25 mouse cellular contexts compared by ENCODE assay signal in genomic region chr1:78313961-78314360, GRCm38 (mm10). TPM values are rescaled to one million over a fixed set of nuclear protein-coding genes. Genes with fewer than 3 reads are reported as not detected.
DNase-seq lines count a peak whose midpoint lies in the region; ATAC-seq and TF ChIP-seq lines count a peak whose summit lies in the region.
"Had no signal": no experiment of that assay in that cellular context is flagged by ENCODE, and none has a peak within 500 bp of the region (broad histone marks: within the 10 kb centered on the region; RNA-seq: fewer than 3 reads in every experiment).

No protein-coding gene starts in this region.

- intact Hi-C loops in heart, postnatal 25 days (cut with DNase I): no loop called here

- no peak for ATAC-seq in midbrain, embryonic 11.5 days (ENCODE audit: low FRiP score)
- ATAC-seq in midbrain, embryonic 15.5 days (replicated peaks): no peak
- ATAC-seq: activated CD4-positive, CD25-positive, alpha-beta regulatory T cell, adult 4 months; forebrain, embryonic 13.5 days; forebrain, embryonic 16.5 days; hindbrain, postnatal 0 days had no signal

- H3K27ac ChIP-seq in midbrain, embryonic 11.5 days (ENCODE audit: low read depth, low read length): no peak overlapping the region
- H3K27ac ChIP-seq in midbrain, embryonic 15.5 days: no peak overlapping the region
- H3K27ac ChIP-seq in small intestine, adult 2 months (ENCODE audit: insufficient read depth, low read depth, low read length): peak overlapping the region; percentile 94
- H3K27ac ChIP-seq: forebrain, embryonic 10.5 days; forebrain, embryonic 13.5 days; gastrocnemius, adult 2 months; heart, embryonic 15.5 days; hindbrain, embryonic 14.5 days; hindbrain, postnatal 0 days had no signal

- no peak overlapping the region for H3K4me3 ChIP-seq in midbrain, embryonic 11.5 days (ENCODE audit: low read depth, low read length)
- no peak overlapping the region for H3K4me3 ChIP-seq in midbrain, embryonic 15.5 days
- no peak overlapping the region for H3K4me3 ChIP-seq in small intestine, adult 2 months (ENCODE audit: low read depth, low read length)
- H3K4me3 ChIP-seq: forebrain, embryonic 10.5 days; forebrain, embryonic 13.5 days; gastrocnemius, adult 2 months; heart, embryonic 12.5 days; heart, embryonic 15.5 days had no signal

- no peak overlapping the region for H3K4me2 ChIP-seq in midbrain, embryonic 11.5 days
- H3K4me2 ChIP-seq in midbrain, embryonic 15.5 days: no peak overlapping the region
- H3K4me2 ChIP-seq: forebrain, embryonic 13.5 days; heart, embryonic 12.5 days; heart, embryonic 15.5 days; hindbrain, embryonic 14.5 days had no signal

- 88% methylated on average over 4 of the region's 4 CpGs for WGBS in midbrain, embryonic 11.5 days
- 92% methylated on average over 4 of the region's 4 CpGs for WGBS in midbrain, embryonic 15.5 days
- WGBS in small intestine, adult 2 months: 50% methylated on average over 4 of the region's 4 CpGs

- DNase-seq in heart, adult 11 months: peak; percentile 57
- no peak for DNase-seq in heart, postnatal 25 days (ENCODE audit: low spot score)
- DNase-seq in midbrain, embryonic 11.5 days (ENCODE audit: low spot score, missing footprints): peak; percentile 12
- no peak for DNase-seq in thymus, postnatal 36 days
- DNase-seq: adrenal gland, adult 8-10 months; adrenal gland, postnatal 25 days; cerebellum, adult 18-20 months; cerebellum, adult 9-10 months; cerebellum, postnatal 14 days; gastrocnemius, adult 2 months; gastrocnemius, postnatal 14 days; heart, adult 18-20 months; heart, postnatal 10 days; heart, postnatal 4 days had no signal

- no peaks in the 10 kb centered on the region for H3K36me3 ChIP-seq in midbrain, embryonic 11.5 days (ENCODE audit: control insufficient read depth, insufficient read depth, low read length)
- H3K36me3 ChIP-seq in midbrain, embryonic 15.5 days (replicated peaks): no peaks in the 10 kb centered on the region
- H3K36me3 ChIP-seq in small intestine, adult 2 months (ENCODE audit: control insufficient read depth, insufficient read depth, low read length): peaks cover 7% of the 10 kb centered on the region; the same call in 1 of the 2 replicates
- H3K36me3 ChIP-seq: forebrain, embryonic 10.5 days; heart, embryonic 12.5 days; heart, embryonic 15.5 days had no signal

- no peak overlapping the region for H3K9ac ChIP-seq in midbrain, embryonic 11.5 days (ENCODE audit: low read length)
- no peak overlapping the region for H3K9ac ChIP-seq in midbrain, embryonic 15.5 days
- H3K9ac ChIP-seq: forebrain, embryonic 13.5 days; heart, embryonic 12.5 days; heart, embryonic 15.5 days; hindbrain, embryonic 14.5 days had no signal

- H3K4me1 ChIP-seq in midbrain, embryonic 11.5 days (ENCODE audit: control insufficient read depth, insufficient read depth, low read length): peaks cover 10% of the 10 kb centered on the region
- H3K4me1 ChIP-seq in midbrain, embryonic 15.5 days: peaks cover 19% of the 10 kb centered on the region
- peaks cover 8% of the 10 kb centered on the region; the same call in 1 of the 2 replicates for H3K4me1 ChIP-seq in small intestine, adult 2 months (ENCODE audit: control insufficient read depth, insufficient read depth, insufficient read length, low read length)

- TF ChIP-seq CTCF in small intestine, adult 2 months (IDR thresholded peaks at IDR 0.05; ENCODE audit: extremely low read depth, insufficient read length, insufficient replicate concordance, low read depth, low read length): no peak

- TF ChIP-seq POLR2A in small intestine, adult 2 months (IDR thresholded peaks at IDR 0.05; ENCODE audit: low read depth, low read length): no peak

- H3K9me3 ChIP-seq in midbrain, embryonic 11.5 days (ENCODE audit: control insufficient read depth, low read length): no peaks in the 10 kb centered on the region
- H3K9me3 ChIP-seq in midbrain, embryonic 15.5 days: no peaks in the 10 kb centered on the region
- H3K9me3 ChIP-seq: forebrain, embryonic 10.5 days; forebrain, embryonic 13.5 days; heart, embryonic 12.5 days; heart, embryonic 15.5 days had no signal

- H3K27me3 ChIP-seq in midbrain, embryonic 11.5 days (ENCODE audit: control insufficient read depth, insufficient read depth, low read length): peaks cover 20% of the 10 kb centered on the region
- peaks cover 14% of the 10 kb centered on the region for H3K27me3 ChIP-seq in midbrain, embryonic 15.5 days (replicated peaks)
- H3K27me3 ChIP-seq in small intestine, adult 2 months (ENCODE audit: control insufficient read depth, insufficient read depth, low read length): no peaks in the 10 kb centered on the region

RNA-seq across cellular contexts. Expression of gene Sgpp2, which starts 3.8 kb away (rescaled TPM):
- total RNA-seq in heart, postnatal 25 days (2021): not detected
- polyA plus RNA-seq in midbrain, embryonic 11.5 days (2014; fragmentation: Nextera tagmentation; extraction: Ambion mirVana): 1.1 and 2.1 TPM in 2 replicates
- 1.2 and 1.4 TPM in 2 replicates for polyA plus RNA-seq in midbrain, embryonic 15.5 days (2015; fragmentation: Nextera tagmentation; extraction: Ambion mirVana)
- polyA plus RNA-seq in small intestine, adult 2 months (2012; rRNA removed): 23.7 and 24.8 TPM in 2 replicates
- total RNA-seq: gastrocnemius, adult 2 months; gastrocnemius, postnatal 4 days; heart, postnatal 10 days had no signal

Comparison
In these comparisons a context has a peak if more than half of its experiments do, and no peak if none do; other contexts are left out.
1. DNase-seq: peak in heart, adult 11 months (single experiment) and midbrain, embryonic 11.5 days (single experiment); none in heart, postnatal 25 days (single experiment) and thymus, postnatal 36 days (0 of 2).